In the genomic region with DNA sequence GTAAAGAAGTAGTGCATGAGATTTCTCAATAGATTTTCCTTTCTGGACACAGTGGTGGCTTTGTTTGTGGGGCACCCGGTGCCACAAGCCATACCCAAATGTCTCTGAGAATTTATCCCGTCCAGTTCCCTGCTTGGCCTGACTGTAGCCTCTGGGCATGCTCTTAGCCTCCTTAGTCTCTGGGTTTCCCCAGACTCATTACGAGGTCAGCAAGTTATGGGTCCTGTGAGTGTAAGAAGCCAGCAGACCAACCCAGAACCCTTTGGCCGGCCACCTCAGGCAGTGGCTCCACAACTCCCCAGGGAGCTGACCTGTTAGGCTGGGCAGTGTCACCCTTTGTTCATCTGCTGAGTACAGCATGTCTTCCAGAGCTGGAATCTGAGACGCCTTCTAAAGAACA, we compare ENCODE assay signal across 13 mouse cellular contexts. TPM values are rescaled to one million over a fixed set of nuclear protein-coding genes. Genes with fewer than 3 reads are reported as not detected.
DNase-seq lines count a peak whose midpoint lies in the region; ATAC-seq and TF ChIP-seq lines count a peak whose summit lies in the region.
"Had no signal": no experiment of that assay in that cellular context is flagged by ENCODE, and none has a peak within 500 bp of the region (broad histone marks: within the 10 kb centered on the region; RNA-seq: fewer than 3 reads in every experiment).

No protein-coding gene starts in this region.

- peak; percentile 85 for DNase-seq in gastrocnemius, adult 2 months
- no peak for DNase-seq in gastrocnemius, postnatal 10 days
- no peak for DNase-seq in limb, embryonic 10.5 days (ENCODE audit: low spot score)
- DNase-seq in embryonic facial prominence, embryonic 14.5 days (ENCODE audit: low spot score) = peak; percentile 26
- peak; percentile 21 to 54 for DNase-seq in lung, postnatal 4 days
- no peak for DNase-seq in left cerebral cortex, adult 11 months (ENCODE audit: low spot score)
- DNase-seq: right cerebral cortex, postnatal 14 days had no signal

- H3K4me2 ChIP-seq in limb, embryonic 12.5 days = no peak overlapping the region
- H3K4me2 ChIP-seq in embryonic facial prominence, embryonic 14.5 days (ENCODE audit: low read depth, low read length) = no peak overlapping the region
- H3K4me2 ChIP-seq: hindbrain, embryonic 13.5 days; stomach, embryonic 15.5 days had no signal

- no peak for TF ChIP-seq CTCF in gastrocnemius, adult 2 months (IDR thresholded peaks at IDR 0.05)

- intact Hi-C loops in gastrocnemius, adult 2 months (cut with DNase I) = no loop called here

- H3K4me3 ChIP-seq in gastrocnemius, adult 2 months = no peak overlapping the region
- no peak overlapping the region for H3K4me3 ChIP-seq in limb, embryonic 12.5 days (replicated peaks)
- H3K4me3 ChIP-seq in limb, embryonic 10.5 days = no peak overlapping the region
- no peak overlapping the region for H3K4me3 ChIP-seq in embryonic facial prominence, embryonic 14.5 days (ENCODE audit: low read depth, low read length)
- H3K4me3 ChIP-seq: hindbrain, embryonic 13.5 days; stomach, embryonic 15.5 days had no signal

- 63% methylated on average over 5 of the region's 5 CpGs for whole genome bisulfite sequencing in limb, embryonic 12.5 days
- WGBS in limb, embryonic 10.5 days = 70% methylated on average over 5 of the region's 5 CpGs
- WGBS in embryonic facial prominence, embryonic 14.5 days = 36% methylated on average over 5 of the region's 5 CpGs

- no peaks in the 10 kb centered on the region for H3K27me3 ChIP-seq in limb, embryonic 12.5 days
- H3K27me3 ChIP-seq in limb, embryonic 10.5 days (ENCODE audit: low read depth, poor library complexity, severe bottlenecking) = no peaks in the 10 kb centered on the region
- no peaks in the 10 kb centered on the region for H3K27me3 ChIP-seq in embryonic facial prominence, embryonic 14.5 days (replicated peaks; ENCODE audit: control insufficient read depth, insufficient read depth, low read length)
- H3K27me3 ChIP-seq: hindbrain, embryonic 13.5 days; stomach, embryonic 15.5 days had no signal

- peak overlapping the region; percentile 86 for H3K27ac ChIP-seq in gastrocnemius, adult 2 months
- peak overlapping the region; percentile 42; the same call in 1 of the 2 replicates for H3K27ac ChIP-seq in limb, embryonic 12.5 days
- no peak overlapping the region for H3K27ac ChIP-seq in limb, embryonic 10.5 days
- H3K27ac ChIP-seq in embryonic facial prominence, embryonic 14.5 days (replicated peaks; ENCODE audit: low read depth, low read length) = no peak overlapping the region
- H3K27ac ChIP-seq: hindbrain, embryonic 13.5 days; macrophage; stomach, embryonic 15.5 days had no signal

- H3K36me3 ChIP-seq in limb, embryonic 12.5 days = no peaks in the 10 kb centered on the region
- H3K36me3 ChIP-seq in limb, embryonic 10.5 days = no peaks in the 10 kb centered on the region
- H3K36me3 ChIP-seq in embryonic facial prominence, embryonic 14.5 days (ENCODE audit: control insufficient read depth, insufficient read depth, low read length) = no peaks in the 10 kb centered on the region
- H3K36me3 ChIP-seq: hindbrain, embryonic 13.5 days; stomach, embryonic 15.5 days had no signal

- 0 out of 2 replicates have a peak, but pooled peaks have one; percentile 54 for ATAC-seq in limb, embryonic 12.5 days (ENCODE audit: insufficient number of reproducible peaks, insufficient read depth, low FRiP score, low TSS enrichment, low read depth)
- ATAC-seq in embryonic facial prominence, embryonic 14.5 days (ENCODE audit: low read depth) = 0 out of 2 replicates have a peak, but pooled peaks have one; percentile 4
- ATAC-seq in CD4-positive, CD25-positive, alpha-beta regulatory T cell, adult 4 months = no peak
- ATAC-seq: forebrain, embryonic 16.5 days had no signal

- no peak overlapping the region for H3K9ac ChIP-seq in limb, embryonic 12.5 days (replicated peaks)
- H3K9ac ChIP-seq in embryonic facial prominence, embryonic 14.5 days (ENCODE audit: low read depth, low read length) = no peak overlapping the region
- H3K9ac ChIP-seq: hindbrain, embryonic 13.5 days; stomach, embryonic 15.5 days had no signal

- no peaks in the 10 kb centered on the region for H3K9me3 ChIP-seq in limb, embryonic 12.5 days
- H3K9me3 ChIP-seq in limb, embryonic 10.5 days (replicated peaks) = no peaks in the 10 kb centered on the region
- no peaks in the 10 kb centered on the region for H3K9me3 ChIP-seq in embryonic facial prominence, embryonic 14.5 days (ENCODE audit: control insufficient read depth, low read length)
- H3K9me3 ChIP-seq: hindbrain, embryonic 13.5 days; stomach, embryonic 15.5 days had no signal

- peaks cover 14% of the 10 kb centered on the region; the same call in 1 of the 2 replicates for H3K4me1 ChIP-seq in limb, embryonic 12.5 days (replicated peaks)
- H3K4me1 ChIP-seq in limb, embryonic 10.5 days = peaks cover 3% of the 10 kb centered on the region; the same call in 1 of the 2 replicates
- H3K4me1 ChIP-seq in embryonic facial prominence, embryonic 14.5 days (ENCODE audit: control insufficient read depth, insufficient read depth, low read length) = no peaks in the 10 kb centered on the region
- H3K4me1 ChIP-seq: stomach, embryonic 15.5 days had no signal

RNA-seq across cellular contexts. Expression of gene Ehd3, which starts 7.6 kb away (rescaled TPM):
- 1 to 10 TPM; 3.4 to 5.9 TPM for total RNA-seq in gastrocnemius, adult 2 months (2021)
- total RNA-seq in gastrocnemius, postnatal 10 days (2021) = 1 to 10 TPM; 5.2 to 5.8 TPM
- 6.4 and 8.1 TPM in 2 replicates for polyA plus RNA-seq in limb, embryonic 12.5 days (2016; fragmentation: Nextera tagmentation; extraction: Ambion mirVana)
- 9.8 and 11.8 TPM in 2 replicates for polyA plus RNA-seq in limb, embryonic 10.5 days (2016; fragmentation: Nextera tagmentation; extraction: Ambion mirVana)
- 4.0 and 4.1 TPM in 2 replicates for polyA plus RNA-seq in embryonic facial prominence, embryonic 14.5 days (2014; fragmentation: Nextera tagmentation; extraction: Ambion mirVana)
- polyA plus RNA-seq in CD4-positive, CD25-positive, alpha-beta regulatory T cell, adult 4 months (2017; shearing (Covaris generic)) = 10 to 100 TPM; 45.6 to 82.6 TPM

Comparison
In these comparisons a context has a peak if more than half of its experiments do, and no peak if none do; other contexts are left out.
1. DNase-seq: peak in gastrocnemius, adult 2 months (single experiment), embryonic facial prominence, embryonic 14.5 days (single experiment) and lung, postnatal 4 days (2 of 2); none in gastrocnemius, postnatal 10 days (single experiment), limb, embryonic 10.5 days (single experiment) and left cerebral cortex, adult 11 months (single experiment).
2. H3K27ac ChIP-seq: peak in gastrocnemius, adult 2 months (single experiment) and limb, embryonic 12.5 days (single experiment); none in limb, embryonic 10.5 days (single experiment) and embryonic facial prominence, embryonic 14.5 days (single experiment).